Mouse (Mus musculus): Measurements from ENCODE around the gene Ndc80. TPM values are rescaled to one million over a fixed set of nuclear protein-coding genes. Genes with fewer than 3 reads are reported as not detected.

Ndc80 gene
- polyA plus RNA-seq, 1 experiment from 2014 or later: 33.3 TPM

- Histone ChIP-seq H3K9me3 (replicated peaks) (no peaks in the 10 kb centered on the region), H3K36me3 (peaks cover 34% of the 10 kb centered on the region), H3K4me3 (no peak overlapping the region), H3K4me2 (replicated peaks) (no peak overlapping the region), H3K9ac (no peak overlapping the region), H3K27ac (no peak overlapping the region), H3K4me1 (no peaks in the 10 kb centered on the region), H3K27me3 (no peaks in the 10 kb centered on the region)
- ATAC-seq (ENCODE audit: low FRiP score): no peak
- WGBS: 92% methylated on average over 4 of the region's 4 CpGs
Observed at GRCm38 (mm10) chr17:71495784-71496183, 30.9 kb downstream of the Ndc80 start.

GRCm38 (mm10) chr17:71491332-71491686 lies 35.3 kb downstream of the Ndc80 start:
- Histone ChIP-seq H3K9me3 (replicated peaks) (no peaks in the 10 kb centered on the region), H3K4me2 (replicated peaks) (no peak overlapping the region), H3K4me1 (no peaks in the 10 kb centered on the region), H3K27ac (no peak overlapping the region), H3K9ac (no peak overlapping the region), H3K36me3 (0 out of 2 replicates have a peak, but pooled peaks cover 5% of the 10 kb centered on the region), H3K27me3 (no peaks in the 10 kb centered on the region), H3K4me3 (no peak overlapping the region)
- WGBS: 75% methylated on average over 4 of the region's 4 CpGs
- ATAC-seq (ENCODE audit: low FRiP score): no peak

DNA sequence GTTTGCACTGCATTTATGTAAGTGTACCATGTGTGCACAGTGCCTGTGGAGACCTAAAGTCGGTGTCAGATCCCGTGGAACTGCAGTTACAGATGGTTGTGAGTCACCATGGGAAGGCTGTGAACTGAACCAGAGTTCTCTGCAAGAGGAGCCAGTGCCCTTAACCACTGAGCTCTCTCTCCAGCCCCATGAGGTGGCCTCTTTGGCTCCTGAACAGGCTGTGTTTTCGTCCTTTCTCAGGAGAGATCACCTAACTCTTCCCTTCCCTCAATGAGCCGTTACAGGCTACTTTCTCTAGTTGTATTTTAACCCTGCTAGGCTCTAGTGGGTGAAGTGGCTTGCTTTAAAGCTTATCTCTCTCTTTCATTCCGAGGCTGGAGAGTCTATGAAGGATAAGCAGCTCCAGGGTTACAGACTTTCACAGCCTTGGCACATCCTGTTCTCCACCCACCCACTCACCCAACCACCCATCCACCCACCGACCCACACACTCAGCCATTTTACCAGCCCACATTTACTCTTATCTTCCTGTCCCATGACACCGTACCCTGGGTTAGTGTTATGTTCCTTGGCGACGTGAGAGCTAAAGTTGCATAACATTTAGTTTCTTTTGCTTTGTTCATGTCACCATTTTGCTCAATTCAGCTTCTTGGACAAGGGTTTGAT lies 35.9 kb downstream of the Ndc80 start:
- H3K9ac ChIP-seq: no peak overlapping the region
- 80% methylated on average over 9 of the region's 9 CpGs for whole genome bisulfite sequencing
- no peaks in the 10 kb centered on the region for H3K4me1 ChIP-seq
- no peak overlapping the region for H3K4me2 ChIP-seq (replicated peaks)
- no peaks in the 10 kb centered on the region for H3K27me3 ChIP-seq
- no peaks in the 10 kb centered on the region for H3K9me3 ChIP-seq (replicated peaks)
- no peak overlapping the region for H3K27ac ChIP-seq
- H3K4me3 ChIP-seq: no peak overlapping the region
- no peak for ATAC-seq (ENCODE audit: low FRiP score)
- H3K36me3 ChIP-seq: 0 out of 2 replicates have a peak, but pooled peaks cover 5% of the 10 kb centered on the region

DNA sequence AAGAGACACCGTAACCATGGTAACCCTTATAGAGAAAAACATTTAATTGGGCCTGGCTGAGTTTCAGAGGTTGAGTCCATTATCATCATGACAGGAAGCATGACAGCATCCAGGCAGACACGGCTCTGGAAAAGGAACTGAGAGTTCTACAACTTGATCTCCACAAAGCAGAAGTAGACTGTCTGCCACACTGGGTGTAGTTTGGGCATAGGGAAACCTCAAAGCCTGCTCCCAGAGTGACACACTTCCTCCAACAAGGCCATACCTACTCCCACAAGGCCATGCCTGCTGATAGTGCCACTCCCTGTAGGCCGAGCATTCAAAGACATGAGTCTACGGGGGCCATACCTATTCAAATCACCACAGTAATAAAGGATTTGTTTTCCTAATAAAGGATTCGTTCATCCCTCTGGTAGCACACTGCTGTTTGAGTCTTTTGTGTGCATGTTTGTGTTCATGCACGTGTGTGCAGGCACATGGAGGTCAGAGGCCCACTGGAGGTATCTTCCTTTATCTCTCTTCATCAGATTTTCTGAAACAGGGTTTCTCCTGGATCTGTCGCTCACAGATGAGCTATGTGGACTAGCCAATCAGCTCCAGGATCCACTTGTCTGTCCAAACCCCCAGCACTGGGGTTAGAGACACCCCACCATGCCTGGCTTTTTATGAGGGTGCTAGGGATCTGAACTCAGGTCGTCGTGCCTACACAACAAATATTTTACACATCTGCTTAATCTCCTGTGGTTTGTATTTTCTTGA lies 36.8 kb downstream of the Ndc80 start:
- H3K4me3 ChIP-seq: no peak overlapping the region
- no peaks in the 10 kb centered on the region for H3K4me1 ChIP-seq
- H3K4me2 ChIP-seq (replicated peaks): no peak overlapping the region
- H3K9ac ChIP-seq: no peak overlapping the region
- no peak overlapping the region for H3K27ac ChIP-seq
- 85% methylated on average over 9 of the region's 9 CpGs for WGBS
- no peaks in the 10 kb centered on the region for H3K9me3 ChIP-seq (replicated peaks)
- no peak for ATAC-seq (ENCODE audit: low FRiP score)
- 0 out of 2 replicates have a peak, but pooled peaks cover 4% of the 10 kb centered on the region for H3K36me3 ChIP-seq
- no peaks in the 10 kb centered on the region for H3K27me3 ChIP-seq

DNA sequence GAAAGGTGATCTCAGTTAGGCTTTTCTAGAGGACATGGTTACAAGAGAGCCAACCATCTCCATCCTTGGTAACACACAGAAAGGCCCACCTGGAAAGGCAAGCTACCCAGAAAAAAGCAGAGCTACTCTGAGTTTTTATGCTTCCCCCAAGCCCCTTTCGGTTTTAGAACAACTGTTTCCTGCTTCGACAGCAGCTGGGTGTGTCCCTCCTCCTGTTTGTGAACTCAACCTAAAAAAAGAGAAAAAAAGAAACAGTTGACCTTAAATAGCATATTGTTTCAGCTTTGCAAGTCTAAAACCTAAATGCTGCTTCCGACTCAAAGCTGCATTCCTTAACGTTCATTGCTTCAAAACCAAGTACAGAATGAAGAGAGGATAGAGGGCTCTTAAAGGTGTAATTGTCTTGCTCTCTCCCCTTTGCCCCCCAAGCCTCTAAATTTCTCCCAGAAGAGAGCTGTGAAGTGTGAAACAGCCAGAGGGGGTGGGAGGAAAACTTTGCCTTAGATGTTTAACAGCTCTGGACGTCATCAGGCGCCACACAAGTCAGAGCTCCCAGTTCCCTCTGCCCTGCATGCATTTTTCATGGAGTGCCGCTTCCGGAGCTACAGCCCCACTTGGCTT lies 40.3 kb downstream of the Ndc80 start:
- ATAC-seq (ENCODE audit: low FRiP score): no peak
- H3K4me3 ChIP-seq: no peak overlapping the region
- WGBS: 49% methylated on average over 8 of the region's 8 CpGs

DNA sequence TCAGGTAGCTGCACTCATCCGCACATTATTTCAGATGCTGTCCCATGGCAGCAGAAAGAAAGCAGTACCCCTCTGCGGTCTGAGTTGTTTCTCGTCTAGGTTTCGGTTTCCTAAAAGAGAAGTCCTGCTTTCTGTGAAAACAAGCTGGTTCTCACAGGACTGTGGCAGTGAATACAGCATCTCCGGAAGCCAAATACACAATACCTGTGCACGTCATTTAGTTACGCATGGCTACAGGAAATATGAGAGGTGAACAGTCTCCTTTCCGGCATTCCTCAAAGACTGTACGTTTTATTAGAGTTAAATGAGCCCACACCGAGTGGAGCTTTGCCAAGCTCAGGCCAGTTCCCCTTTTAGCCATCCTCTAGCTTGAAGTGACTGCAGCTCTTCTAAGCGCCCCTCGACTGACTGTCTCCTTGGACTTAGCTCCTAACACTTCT lies 40.8 kb downstream of the Ndc80 start:
- ATAC-seq (ENCODE audit: low FRiP score): no peak
- Histone ChIP-seq H3K4me3 (no peak overlapping the region), H3K4me1 (no peaks in the 10 kb centered on the region), H3K9ac (no peak overlapping the region), H3K27me3 (no peaks in the 10 kb centered on the region), H3K27ac (no peak overlapping the region), H3K4me2 (replicated peaks) (no peak overlapping the region), H3K36me3 (no peaks in the 10 kb centered on the region), H3K9me3 (replicated peaks) (no peaks in the 10 kb centered on the region)
- 63% methylated on average over 12 of the region's 12 CpGs for WGBS

More for the DNA sequence above, 40.3 kb downstream of the Ndc80 start:
- H3K27ac ChIP-seq: no peak overlapping the region
- no peaks in the 10 kb centered on the region for H3K27me3 ChIP-seq
- H3K4me1 ChIP-seq: no peaks in the 10 kb centered on the region
- no peak overlapping the region for H3K4me2 ChIP-seq (replicated peaks)
- no peaks in the 10 kb centered on the region for H3K9me3 ChIP-seq (replicated peaks)
- no peak overlapping the region for H3K9ac ChIP-seq
- no peaks in the 10 kb centered on the region for H3K36me3 ChIP-seq

DNA sequence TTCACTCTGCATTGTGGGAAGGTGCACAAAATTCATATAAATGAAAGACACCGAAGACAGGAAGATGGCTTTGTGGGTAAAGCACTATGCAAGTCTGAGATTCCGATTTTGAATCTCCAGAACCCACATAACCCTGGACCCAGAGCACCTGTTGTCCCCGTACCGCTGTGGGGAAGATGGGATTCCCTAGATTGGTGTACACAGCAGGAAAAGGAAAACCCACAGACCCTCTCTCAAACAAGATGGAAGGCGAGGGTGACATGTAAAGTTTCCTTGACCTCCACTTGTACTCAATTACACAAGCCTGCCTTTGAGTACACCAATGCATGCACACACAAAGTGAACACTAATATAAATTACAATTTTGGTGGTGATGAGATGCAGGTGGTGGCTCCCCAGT lies 41.9 kb downstream of the Ndc80 start:
- WGBS: 89% methylated on average over 5 of the region's 5 CpGs
- no peak for ATAC-seq (ENCODE audit: low FRiP score)
- no peaks in the 10 kb centered on the region for H3K4me1 ChIP-seq

GRCm38 (mm10) chr17:71483418-71484060 lies 43.1 kb downstream of the Ndc80 start:
- H3K4me3 ChIP-seq: no peak overlapping the region
- no peak overlapping the region for H3K27ac ChIP-seq
- no peaks in the 10 kb centered on the region for H3K4me1 ChIP-seq
- H3K27me3 ChIP-seq: no peaks in the 10 kb centered on the region
- no peak for ATAC-seq (ENCODE audit: low FRiP score)
- no peaks in the 10 kb centered on the region for H3K36me3 ChIP-seq
- H3K9ac ChIP-seq: no peak overlapping the region
- 86% methylated on average over 7 of the region's 7 CpGs for WGBS
- H3K9me3 ChIP-seq (replicated peaks): no peaks in the 10 kb centered on the region
- no peak overlapping the region for H3K4me2 ChIP-seq (replicated peaks)

More for the DNA sequence above, 41.9 kb downstream of the Ndc80 start:
- Histone ChIP-seq H3K27me3 (no peaks in the 10 kb centered on the region), H3K4me3 (no peak overlapping the region), H3K36me3 (no peaks in the 10 kb centered on the region), H3K4me2 (replicated peaks) (no peak overlapping the region), H3K9me3 (replicated peaks) (no peaks in the 10 kb centered on the region), H3K27ac (no peak overlapping the region), H3K9ac (no peak overlapping the region)

- Histone ChIP-seq H3K27ac (no peak overlapping the region), H3K36me3 (no peaks in the 10 kb centered on the region), H3K9ac (no peak overlapping the region), H3K4me2 (replicated peaks) (no peak overlapping the region), H3K4me3 (no peak overlapping the region), H3K4me1 (peaks cover 2% of the 10 kb centered on the region), H3K27me3 (no peaks in the 10 kb centered on the region), H3K9me3 (replicated peaks) (no peaks in the 10 kb centered on the region)
- no peak for ATAC-seq (ENCODE audit: low FRiP score)
- 76% methylated on average over 5 of the region's 5 CpGs for WGBS
Observed at GRCm38 (mm10) chr17:71479381-71479901, 47.2 kb downstream of the Ndc80 start.

GRCm38 (mm10) chr17:71477481-71477880 lies 49.2 kb downstream of the Ndc80 start:
- H3K4me3 ChIP-seq: no peak overlapping the region
- H3K27me3 ChIP-seq: no peaks in the 10 kb centered on the region
- ATAC-seq (ENCODE audit: low FRiP score): no peak
- no peaks in the 10 kb centered on the region for H3K36me3 ChIP-seq
- H3K9ac ChIP-seq: no peak overlapping the region
- H3K27ac ChIP-seq: no peak overlapping the region
- peaks cover 10% of the 10 kb centered on the region for H3K4me1 ChIP-seq
- 97% methylated on average over 8 of the region's 8 CpGs for WGBS
- H3K4me2 ChIP-seq (replicated peaks): no peak overlapping the region
- H3K9me3 ChIP-seq (replicated peaks): no peaks in the 10 kb centered on the region

GRCm38 (mm10) chr17:71476346-71477020 lies 50.2 kb downstream of the Ndc80 start:
- H3K9ac ChIP-seq: 0 out of 2 replicates have a peak overlapping the region, but pooled peaks have one; percentile 91
- H3K4me1 ChIP-seq: peaks cover 12% of the 10 kb centered on the region
- no peaks in the 10 kb centered on the region for H3K27me3 ChIP-seq
- H3K9me3 ChIP-seq (replicated peaks): no peaks in the 10 kb centered on the region
- H3K36me3 ChIP-seq: no peaks in the 10 kb centered on the region
- peak overlapping the region; percentile 99; the same call in 1 of the 2 replicates for H3K27ac ChIP-seq
- H3K4me3 ChIP-seq: peak overlapping the region; percentile 62
- 88% methylated on average over 7 of the region's 7 CpGs for WGBS
- H3K4me2 ChIP-seq (replicated peaks): peak overlapping the region; percentile 90
- ATAC-seq (ENCODE audit: low FRiP score): no peak

All from hindbrain, embryonic 12.5 days (tissue).